Mouse (Mus musculus): ENCODE measurements around the gene Gm49342. TPM values are rescaled to one million over a fixed set of nuclear protein-coding genes. Genes with fewer than 3 reads are reported as not detected.
A peak's percentile ranks its signal among the peaks of the same experiment; 100 is the strongest.
"Not testable (repeated sequence)": the region's sequence is repeated elsewhere in the genome, so short reads cannot be mapped to it uniquely, and the experiment has no call there.

Gm49342 gene
- polyA plus RNA-seq, 1 experiment from 2014 or later: not detected

DNA sequence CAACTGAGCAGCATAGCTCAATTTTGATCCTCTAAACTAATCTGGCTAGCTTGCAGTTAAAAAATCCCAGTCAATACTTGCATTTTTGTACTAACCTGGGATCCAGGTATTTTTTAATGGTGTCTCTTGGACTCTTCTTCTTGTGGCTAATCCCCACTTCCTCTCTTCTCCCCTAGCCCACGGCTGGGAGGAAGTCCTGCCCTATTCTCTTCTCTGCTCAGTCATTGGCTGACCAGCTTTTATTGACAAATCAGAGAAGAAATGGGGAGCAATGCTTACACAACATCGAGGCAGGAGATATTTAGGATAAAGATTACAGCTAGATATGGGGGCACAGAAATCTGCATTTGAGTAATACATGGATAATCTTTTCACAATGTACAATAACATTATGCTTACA is 5.4 kb upstream of the Gm49342 start:
- H3K9me3 ChIP-seq: no peaks in the 10 kb centered on the region
- no peak overlapping the region for H3K4me2 ChIP-seq
- H3K4me1 ChIP-seq (replicated peaks): peaks cover 1% of the 10 kb centered on the region; the same call in 1 of the 2 replicates
- no peak overlapping the region for H3K27ac ChIP-seq (replicated peaks)
- ATAC-seq (ENCODE audit: low FRiP score, low read depth): no peak
- H3K27me3 ChIP-seq: no peaks in the 10 kb centered on the region
- no peak overlapping the region for H3K4me3 ChIP-seq
- 48% methylated on average over 2 of the region's 2 CpGs for WGBS
- no peak overlapping the region for H3K9ac ChIP-seq
- no peaks in the 10 kb centered on the region for H3K36me3 ChIP-seq

DNA sequence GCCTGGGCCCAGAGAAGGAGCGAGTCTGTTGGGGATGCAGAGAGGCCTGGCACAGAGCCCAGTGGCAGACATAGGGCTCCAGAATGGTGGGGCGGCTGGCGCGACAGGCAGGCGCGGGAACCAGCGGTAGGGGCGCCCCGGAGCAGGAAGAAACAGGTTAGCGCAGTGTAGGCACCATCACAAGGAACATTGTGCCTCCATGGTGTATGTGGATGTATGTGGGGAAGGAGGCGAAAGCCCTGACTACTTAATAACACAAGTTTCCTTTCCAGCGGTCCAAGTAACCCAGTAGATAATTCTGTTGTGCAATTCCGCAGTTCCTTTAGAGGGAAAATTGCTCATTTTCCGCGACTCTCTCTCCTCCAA is 334 bp downstream of the Gm49342 start:
- Histone ChIP-seq H3K9ac (peak overlapping the region; percentile 46), H3K27ac (replicated peaks) (peak overlapping the region; percentile 90), H3K4me2 (peak overlapping the region; percentile 61), H3K4me3 (peak overlapping the region; percentile 52)
- H3K4me1 ChIP-seq (replicated peaks); H3K27me3 ChIP-seq; H3K9me3 ChIP-seq; H3K36me3 ChIP-seq: not testable (repeated sequence)
- peak; percentile 97 for ATAC-seq (ENCODE audit: low FRiP score, low read depth)
- under 1% methylated on average over 15 of the region's 15 CpGs for WGBS

DNA sequence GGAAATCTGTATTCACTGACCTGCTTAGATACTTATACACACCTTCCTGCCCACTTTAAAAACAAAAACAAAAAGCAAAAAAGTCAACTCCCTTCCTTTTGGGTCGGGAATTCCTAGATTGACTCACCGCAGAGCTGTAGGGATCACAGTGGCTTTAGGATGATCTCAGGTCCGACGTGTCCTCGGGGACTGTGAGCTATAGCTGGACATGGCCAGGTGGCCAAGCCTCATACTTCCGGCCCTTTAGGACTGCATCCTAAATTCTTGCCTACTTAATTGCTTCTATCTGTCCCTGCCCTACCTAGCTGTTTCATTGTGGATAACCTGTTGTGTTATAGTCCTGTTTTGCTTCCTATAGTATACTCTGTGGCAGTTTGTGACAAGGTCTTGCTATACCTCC is 764 bp downstream of the Gm49342 start:
- H3K4me1 ChIP-seq (replicated peaks); H3K27me3 ChIP-seq; H3K9me3 ChIP-seq; H3K36me3 ChIP-seq; ATAC-seq (ENCODE audit: low FRiP score, low read depth): not testable (repeated sequence)
- Histone ChIP-seq H3K4me2 (peak overlapping the region; percentile 61), H3K4me3 (peak overlapping the region; percentile 52), H3K9ac (peak overlapping the region; percentile 46), H3K27ac (replicated peaks) (peak overlapping the region; percentile 90)
- WGBS: 12% methylated on average over 6 of the region's 6 CpGs

DNA sequence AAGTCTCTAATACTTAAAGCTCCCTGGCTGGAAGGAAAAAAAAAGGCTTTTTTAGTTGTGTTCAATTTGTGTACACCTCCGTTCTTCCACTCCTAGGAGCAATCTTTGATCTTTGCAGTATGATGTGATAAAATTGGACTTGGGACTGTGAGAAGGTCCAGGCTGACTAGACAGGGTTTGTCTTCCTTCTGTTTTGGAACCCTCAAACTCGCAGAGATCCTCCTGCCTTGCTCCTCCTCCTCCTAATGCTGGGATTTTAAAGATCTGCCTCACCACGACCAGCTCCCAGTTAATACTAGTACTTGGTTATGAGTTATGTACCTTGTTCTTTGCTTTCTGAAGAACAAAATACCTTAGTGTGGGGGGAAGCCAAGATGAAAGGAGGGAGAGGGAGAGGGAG is 1.2 kb downstream of the Gm49342 start:
- peak overlapping the region; percentile 90; the same call in 1 of the 2 replicates for H3K27ac ChIP-seq (replicated peaks)
- not testable (repeated sequence) for H3K36me3 ChIP-seq

DNA sequence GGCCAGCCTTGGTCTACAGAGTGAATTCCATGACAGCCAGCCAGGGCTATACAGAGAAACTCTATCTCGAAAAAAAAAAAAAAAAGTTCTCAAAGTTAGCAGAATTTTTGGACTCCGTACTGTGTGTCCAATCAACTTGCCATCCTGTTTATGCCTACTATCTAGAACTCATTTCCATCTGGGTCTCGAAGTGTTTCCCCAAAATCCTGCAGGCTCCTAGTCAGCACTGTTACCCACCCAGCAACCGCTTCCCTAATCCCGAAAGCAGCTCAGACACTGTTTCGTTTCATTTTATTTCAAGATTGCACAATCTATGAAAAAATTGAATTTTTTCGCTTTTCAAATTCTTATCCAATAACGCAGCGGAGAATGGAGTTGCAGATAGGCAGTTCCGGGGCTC is 11.2 kb downstream of the Gm49342 start:
- H3K27ac ChIP-seq (replicated peaks): no peak overlapping the region
- 90% methylated on average over 10 of the region's 10 CpGs for WGBS
- no peak overlapping the region for H3K4me2 ChIP-seq
- no peak for ATAC-seq (ENCODE audit: low FRiP score, low read depth)
- no peak overlapping the region for H3K9ac ChIP-seq
- no peaks in the 10 kb centered on the region for H3K9me3 ChIP-seq
- no peak overlapping the region for H3K4me3 ChIP-seq
- H3K36me3 ChIP-seq: peaks cover 7% of the 10 kb centered on the region; the same call in 1 of the 2 replicates
- H3K4me1 ChIP-seq (replicated peaks): no peaks in the 10 kb centered on the region
- H3K27me3 ChIP-seq: no peaks in the 10 kb centered on the region

More for the DNA sequence above, 1.2 kb downstream of the Gm49342 start:
- peak overlapping the region; percentile 46; the same call in 1 of the 2 replicates for H3K9ac ChIP-seq
- H3K4me3 ChIP-seq: peak overlapping the region; percentile 52
- H3K27me3 ChIP-seq; H3K9me3 ChIP-seq; H3K4me1 ChIP-seq (replicated peaks); ATAC-seq (ENCODE audit: low FRiP score, low read depth): not testable (repeated sequence)
- WGBS: 33% methylated on average over 3 of the region's 3 CpGs
- H3K4me2 ChIP-seq: peak overlapping the region; percentile 61

DNA sequence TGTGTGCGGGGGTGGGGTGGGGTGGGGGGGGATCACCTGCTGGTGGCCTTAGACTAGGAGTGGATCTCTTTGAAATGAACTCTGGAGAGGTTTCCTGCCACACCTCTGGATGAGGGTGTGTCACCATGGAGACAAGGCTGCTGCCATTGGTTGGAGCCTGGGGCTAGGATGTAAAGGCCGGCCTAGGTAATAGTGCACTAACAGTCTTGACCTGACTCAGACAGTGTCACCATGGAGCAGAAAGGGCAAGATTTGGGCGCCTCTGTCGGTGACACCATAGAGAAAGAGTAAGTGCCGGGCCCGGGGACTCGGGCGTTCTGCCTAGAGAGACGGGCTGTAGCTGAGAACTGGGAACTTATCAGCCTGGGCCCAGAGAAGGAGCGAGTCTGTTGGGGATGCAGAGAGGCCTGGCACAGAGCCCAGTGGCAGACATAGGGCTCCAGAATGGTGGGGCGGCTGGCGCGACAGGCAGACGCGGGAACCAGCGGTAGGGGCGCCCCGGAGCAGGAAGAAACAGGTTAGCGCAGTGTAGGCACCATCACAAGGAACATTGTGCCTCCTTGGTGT is 11.7 kb downstream of the Gm49342 start, which contains the start of gene Pnp2:
TSS of gene Pnp2 (plus strand) at position 51 of the 567 bp plus-strand sequence.
- not testable (repeated sequence) for H3K36me3 ChIP-seq; H3K4me3 ChIP-seq; H3K9ac ChIP-seq; H3K4me1 ChIP-seq (replicated peaks); H3K27me3 ChIP-seq; H3K9me3 ChIP-seq; H3K27ac ChIP-seq (replicated peaks)
- ATAC-seq (ENCODE audit: low FRiP score, low read depth): peak; percentile 91
- 7% methylated on average over 19 of the region's 19 CpGs for WGBS
- peak within 1 kb of the TSS; percentile 41 for H3K4me2 ChIP-seq

DNA sequence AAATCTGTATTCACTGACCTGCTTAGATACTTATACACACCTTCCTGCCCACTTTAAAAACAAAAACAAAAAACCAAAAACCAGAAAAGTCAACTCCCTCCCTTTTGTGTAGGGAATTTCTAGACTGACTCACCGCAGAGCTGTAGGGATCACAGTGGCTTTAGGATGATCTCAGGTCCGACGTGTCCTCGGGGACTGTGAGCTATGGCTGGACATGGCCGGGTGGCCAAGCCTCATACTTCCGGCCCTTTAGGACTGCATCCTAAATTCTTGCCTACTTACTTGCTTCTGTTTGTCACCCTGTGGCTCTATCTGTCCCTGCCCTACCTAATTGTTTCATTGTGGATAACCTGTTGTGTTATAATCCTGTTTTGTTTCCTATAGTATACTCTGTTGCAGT is 12.4 kb downstream of the Gm49342 start:
- ATAC-seq (ENCODE audit: low FRiP score, low read depth); H3K4me3 ChIP-seq; H3K9me3 ChIP-seq; H3K27ac ChIP-seq (replicated peaks); H3K27me3 ChIP-seq; H3K36me3 ChIP-seq; H3K4me1 ChIP-seq (replicated peaks); H3K9ac ChIP-seq; H3K4me2 ChIP-seq: not testable (repeated sequence)
- 85% methylated on average over 6 of the region's 6 CpGs for WGBS

DNA sequence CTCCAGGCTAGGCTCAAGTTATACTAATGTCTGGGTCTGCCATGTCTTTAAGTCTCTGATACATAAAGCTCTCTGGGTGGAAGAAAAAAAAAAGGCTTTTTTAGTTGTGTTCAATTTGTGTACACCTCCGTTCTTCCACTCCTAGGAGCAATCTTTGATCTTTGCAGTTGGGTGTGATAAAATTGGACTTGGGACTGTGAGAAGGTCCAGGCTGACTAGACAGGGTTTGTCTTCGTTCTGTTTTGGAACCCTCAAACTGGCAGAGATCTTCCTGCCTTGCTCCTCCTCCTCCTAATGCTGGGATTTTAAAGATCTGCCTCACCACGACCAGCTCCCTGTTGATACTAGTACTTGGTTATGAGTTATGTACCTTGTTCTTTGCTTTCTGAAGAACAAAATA is 12.8 kb downstream of the Gm49342 start:
- not testable (repeated sequence) for H3K4me2 ChIP-seq; H3K27ac ChIP-seq (replicated peaks); H3K4me1 ChIP-seq (replicated peaks); H3K36me3 ChIP-seq; H3K9ac ChIP-seq; H3K27me3 ChIP-seq; ATAC-seq (ENCODE audit: low FRiP score, low read depth); H3K4me3 ChIP-seq; H3K9me3 ChIP-seq
- 76% methylated on average over 3 of the region's 3 CpGs for WGBS

DNA sequence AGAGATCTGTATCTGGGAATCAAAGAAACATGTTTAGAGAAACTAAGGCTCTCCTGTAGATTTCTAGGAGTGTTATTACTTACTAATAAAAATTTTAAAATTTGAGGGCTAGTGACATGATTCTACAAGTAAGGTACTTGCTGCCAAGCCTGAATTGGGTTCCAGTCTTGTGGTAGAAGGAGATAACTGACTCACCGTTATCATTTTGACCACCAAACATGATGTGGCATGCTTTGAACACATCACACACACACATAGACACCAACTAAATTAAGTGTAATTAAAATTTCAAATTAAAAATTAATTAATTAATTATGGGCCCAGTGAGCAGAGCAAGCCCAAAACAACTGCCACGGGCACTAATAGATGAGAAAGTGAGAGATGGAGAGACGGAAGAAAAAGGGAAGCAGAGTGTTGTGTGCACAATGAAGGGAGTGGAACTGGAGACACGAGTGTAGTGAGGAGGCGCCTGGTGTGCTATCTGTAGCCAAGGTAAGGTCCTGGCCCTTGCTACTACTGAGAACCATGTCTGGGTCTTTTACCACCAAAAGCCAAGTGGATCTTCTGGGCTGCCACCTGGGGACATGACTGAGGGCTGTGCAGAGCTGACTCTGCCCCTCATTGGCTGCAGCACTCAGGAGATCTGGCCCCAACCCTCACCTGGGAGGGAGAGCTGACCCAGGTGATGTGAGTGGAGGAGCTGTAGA is 14.1 kb downstream of the Gm49342 start:
- not testable (repeated sequence) for ATAC-seq (ENCODE audit: low FRiP score, low read depth); H3K4me1 ChIP-seq (replicated peaks); H3K4me3 ChIP-seq; H3K36me3 ChIP-seq; H3K27me3 ChIP-seq; H3K9ac ChIP-seq; H3K4me2 ChIP-seq; H3K27ac ChIP-seq (replicated peaks); H3K9me3 ChIP-seq
- 86% methylated on average over 5 of the region's 5 CpGs for WGBS

DNA sequence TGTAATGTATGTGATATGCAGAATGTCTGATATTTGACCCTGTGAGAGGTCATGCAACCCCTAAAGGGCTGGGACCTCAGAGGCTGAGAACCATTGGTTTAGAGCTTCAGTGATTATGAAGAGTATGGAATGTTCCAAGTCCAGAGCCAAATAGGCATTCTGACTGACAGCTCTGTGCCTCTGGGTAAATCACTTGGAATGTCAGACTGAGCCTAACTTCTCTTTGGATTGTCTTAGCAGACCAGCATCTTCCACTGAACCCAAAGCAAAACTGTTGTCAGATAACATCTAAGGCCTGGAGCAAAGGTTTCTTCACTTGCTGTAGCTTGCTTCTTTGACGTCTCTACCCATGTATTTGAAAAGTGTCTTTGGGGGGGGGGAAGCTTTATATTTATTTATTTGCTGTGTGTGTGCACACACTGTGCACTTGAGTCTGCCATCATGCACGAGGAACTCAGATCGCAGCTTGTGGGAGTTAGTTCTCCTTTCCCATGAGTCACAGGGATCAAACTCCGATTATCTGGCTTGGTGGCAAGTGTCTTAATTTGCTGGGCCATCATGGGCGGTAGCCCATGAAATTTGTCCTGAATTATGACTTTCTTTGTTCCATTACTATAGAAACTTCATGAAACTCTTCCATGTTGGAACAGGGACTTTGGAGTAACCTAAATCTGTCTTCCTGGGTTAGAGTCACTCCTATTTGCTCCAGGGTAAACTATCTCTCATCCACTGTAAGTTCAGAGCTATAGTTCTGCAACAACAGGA is 24.1 kb downstream of the Gm49342 start:
- no peaks in the 10 kb centered on the region for H3K36me3 ChIP-seq
- H3K4me1 ChIP-seq (replicated peaks): peaks cover 4% of the 10 kb centered on the region; the same call in 1 of the 2 replicates
- H3K4me3 ChIP-seq: no peak overlapping the region
- no peaks in the 10 kb centered on the region for H3K27me3 ChIP-seq
- ATAC-seq (ENCODE audit: low FRiP score, low read depth): no peak
- H3K27ac ChIP-seq (replicated peaks): no peak overlapping the region
- H3K9ac ChIP-seq: no peak overlapping the region
- H3K9me3 ChIP-seq: no peaks in the 10 kb centered on the region
- H3K4me2 ChIP-seq: no peak overlapping the region
- 73% methylated on average over 5 of the region's 5 CpGs for WGBS

DNA sequence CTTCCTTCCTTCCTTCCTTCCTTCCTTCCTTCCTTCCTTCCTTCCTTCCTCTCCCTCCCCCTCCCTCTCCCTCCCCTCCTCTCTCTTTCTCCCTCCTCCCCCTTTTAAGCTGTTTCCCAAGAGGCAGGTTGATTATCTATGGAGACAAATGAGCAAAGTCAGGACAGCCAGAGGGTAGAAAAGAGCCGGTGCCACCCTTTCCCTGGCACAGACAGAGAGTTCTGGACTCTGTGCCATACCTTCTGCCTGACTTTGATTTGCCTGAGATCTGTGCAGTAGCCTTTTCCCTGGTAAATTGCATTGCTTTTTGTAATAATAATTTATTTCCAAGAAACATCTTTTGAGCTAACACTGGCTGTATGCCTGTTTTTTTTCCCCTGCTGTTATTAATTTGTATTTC is 24.7 kb downstream of the Gm49342 start:
- ATAC-seq (ENCODE audit: low FRiP score, low read depth): peak; percentile 79; the same call in 1 of the 2 replicates
- peaks cover 4% of the 10 kb centered on the region; the same call in 1 of the 2 replicates for H3K4me1 ChIP-seq (replicated peaks)
- H3K27me3 ChIP-seq: no peaks in the 10 kb centered on the region
- H3K9ac ChIP-seq: no peak overlapping the region
- 0% methylated on average over 1 of the region's 1 CpGs for WGBS
- no peaks in the 10 kb centered on the region for H3K9me3 ChIP-seq
- 0 out of 2 replicates have a peak overlapping the region, but pooled peaks have one; percentile 32 for H3K4me2 ChIP-seq
- H3K36me3 ChIP-seq: no peaks in the 10 kb centered on the region
- no peak overlapping the region for H3K4me3 ChIP-seq
- peak overlapping the region; percentile 68; the same call in 1 of the 2 replicates for H3K27ac ChIP-seq (replicated peaks)

Measured in hindbrain, embryonic 15.5 days (tissue).